Mouse (Mus musculus): ENCODE data around the gene Plekhg4. TPM values are rescaled to one million over a fixed set of nuclear protein-coding genes. Genes with fewer than 3 reads are reported as not detected.

Gene Plekhg4
- polyA plus RNA-seq, 1 experiment, result 2.0 TPM

- Histone ChIP-seq H3K79me3 (ENCODE audit: low read depth) (no peaks in the 10 kb centered on the region), H3K27me3 (ENCODE audit: control insufficient read depth, insufficient read depth, insufficient read length) (peaks cover 28% of the 10 kb centered on the region), H3ac (ENCODE audit: control insufficient read depth, insufficient read length, low read depth) (no peak overlapping the region), H3K4me3 (ENCODE audit: insufficient read depth, poor library complexity, severe bottlenecking) (no peak overlapping the region), H3K36me3 (ENCODE audit: control insufficient read depth, insufficient read depth) (no peaks in the 10 kb centered on the region), H3K79me2 (ENCODE audit: control insufficient read depth, insufficient read depth) (no peaks in the 10 kb centered on the region)
- TF ChIP-seq MYOD1 (IDR thresholded peaks at IDR 0.05; ENCODE audit: control insufficient read depth, insufficient read length, low read depth) (no peak), CTCF (IDR thresholded peaks at IDR 0.05; ENCODE audit: control insufficient read depth, insufficient read depth, insufficient read length) (no peak), CEBPB (IDR thresholded peaks at IDR 0.05; ENCODE audit: low read depth) (no peak), FOSL1 (IDR thresholded peaks at IDR 0.05; ENCODE audit: insufficient read depth, low read length, poor library complexity, severe bottlenecking) (no peak), MYOG (IDR thresholded peaks at IDR 0.05; ENCODE audit: control insufficient read depth, extremely low read depth, insufficient read length) (no peak), MAX (IDR thresholded peaks at IDR 0.05) (no peak), USF1 (IDR thresholded peaks at IDR 0.05; ENCODE audit: low read depth) (no peak)
These were observed 58.9 kb downstream of the Plekhg4 start for GRCm38 (mm10) chr8:105431743-105432515.

Other genes starting within 250 kb of the Plekhg4 start
- not detected for gene Ces4a, start 241.5 kb upstream of the Plekhg4 start, polyA plus RNA-seq (2012; fragmentation: generic; extraction: Trizol)
- gene Cbfb, start 202.6 kb upstream of the Plekhg4 start, polyA plus RNA-seq (2012; fragmentation: generic; extraction: Trizol), result 39.9 TPM
- gene D230025D16Rik, start 148.1 kb upstream of the Plekhg4 start, polyA plus RNA-seq (2012; fragmentation: generic; extraction: Trizol), result 11.4 TPM
- gene B3gnt9, start 118.1 kb upstream of the Plekhg4 start, polyA plus RNA-seq (2012; fragmentation: generic; extraction: Trizol), result 7.6 TPM
- gene Tradd, start 108.7 kb upstream of the Plekhg4 start, polyA plus RNA-seq (2012; fragmentation: generic; extraction: Trizol), result 27.3 TPM
- 7.6 TPM for gene Fbxl8, start 108.6 kb upstream of the Plekhg4 start, polyA plus RNA-seq (2012; fragmentation: generic; extraction: Trizol)
- 3.4 TPM for gene Hsf4, start 103.5 kb upstream of the Plekhg4 start, polyA plus RNA-seq (2012; fragmentation: generic; extraction: Trizol)
- gene Nol3, start 97.1 kb upstream of the Plekhg4 start, polyA plus RNA-seq (2012; fragmentation: generic; extraction: Trizol), result 9.8 TPM
- 6.0 TPM for gene 4931428F04Rik, start 83.4 kb upstream of the Plekhg4 start, polyA plus RNA-seq (2012; fragmentation: generic; extraction: Trizol)
- gene Exoc3l, start 77.2 kb upstream of the Plekhg4 start, polyA plus RNA-seq (2012; fragmentation: generic; extraction: Trizol), result 0.97 TPM
- gene E2f4, start 75.6 kb upstream of the Plekhg4 start, polyA plus RNA-seq (2012; fragmentation: generic; extraction: Trizol), result 59.5 TPM
- gene Elmo3, start 67.7 kb upstream of the Plekhg4 start, polyA plus RNA-seq (2012; fragmentation: generic; extraction: Trizol), result 0.50 TPM
- 0.69 TPM for gene Lrrc29, start 47.0 kb upstream of the Plekhg4 start, polyA plus RNA-seq (2012; fragmentation: generic; extraction: Trizol)
- 122 TPM for gene Tmem208, start 46.9 kb upstream of the Plekhg4 start, polyA plus RNA-seq (2012; fragmentation: generic; extraction: Trizol)
- 30.7 TPM for gene Fhod1, start 25.3 kb upstream of the Plekhg4 start, polyA plus RNA-seq (2012; fragmentation: generic; extraction: Trizol)
- 6.6 TPM for gene Slc9a5, start 24.4 kb upstream of the Plekhg4 start, polyA plus RNA-seq (2012; fragmentation: generic; extraction: Trizol)
- gene Kctd19, start 40.2 kb downstream of the Plekhg4 start, polyA plus RNA-seq (2012; fragmentation: generic; extraction: Trizol), result 0.01 TPM
- not detected for gene Lrrc36, start 40.3 kb downstream of the Plekhg4 start, polyA plus RNA-seq (2012; fragmentation: generic; extraction: Trizol)
- gene Tppp3, start 98.3 kb downstream of the Plekhg4 start, polyA plus RNA-seq (2012; fragmentation: generic; extraction: Trizol), result 219 TPM
- gene Zdhhc1, start 123.6 kb downstream of the Plekhg4 start, polyA plus RNA-seq (2012; fragmentation: generic; extraction: Trizol), result 8.8 TPM
- gene Hsd11b2, start 145.5 kb downstream of the Plekhg4 start, polyA plus RNA-seq (2012; fragmentation: generic; extraction: Trizol), result 0.11 TPM
- 95.1 TPM for gene Atp6v0d1, start 192.8 kb downstream of the Plekhg4 start, polyA plus RNA-seq (2012; fragmentation: generic; extraction: Trizol)
- 28.7 TPM for gene Ripor1, start 232.0 kb downstream of the Plekhg4 start, polyA plus RNA-seq (2012; fragmentation: generic; extraction: Trizol)